Mouse (Mus musculus) spleen, adult 2 months (tissue): ENCODE measurements around the gene Capg. TPM values are rescaled to one million over a fixed set of nuclear protein-coding genes. Genes with fewer than 3 reads are reported as not detected.

Source experiments
- DNase-seq, 2 experiments: peaks; one replicate each; pipeline versions ENCODE4 v3.0.0 to v3.0.0-alpha.2; 2012 to 2021; ENCODE audit warnings: low spot score in 2 of 2, low read depth in 1 of 2
- H3K27ac ChIP-seq: fragments of 200-500 bp; 2 replicates; pipeline ENCODE4 v1.5.1; 2012; ENCODE audit warnings: low read length, inconsistent platforms; ENCODE audit not compliant: insufficient read depth
- H3K27me3 ChIP-seq: fragments of 200-500 bp; 2 replicates; pipeline ENCODE4 v1.6.1; 2012; ENCODE audit warnings: mild to moderate bottlenecking, moderate library complexity, low read length, inconsistent platforms; ENCODE audit not compliant: control insufficient read depth, insufficient read depth
- H3K36me3 ChIP-seq: fragments of 200-500 bp; 2 replicates; pipeline ENCODE4 v1.6.1; 2012; ENCODE audit warnings: mild to moderate bottlenecking, low read length, inconsistent platforms; ENCODE audit not compliant: control insufficient read depth, insufficient read depth
- H3K4me1 ChIP-seq: fragments of 200-500 bp; 2 replicates; pipeline ENCODE4 v1.6.1; 2011; ENCODE audit warnings: inconsistent platforms; ENCODE audit not compliant: control insufficient read depth, insufficient read depth, insufficient read length
- H3K4me3 ChIP-seq: fragments of 200-500 bp; 2 replicates; pipeline ENCODE4 v1.5.1; 2011; ENCODE audit warnings: mild to moderate bottlenecking, inconsistent platforms; ENCODE audit not compliant: insufficient read depth, insufficient read length; ENCODE audit errors: extremely low read depth
- CTCF ChIP-seq: fragments of 200-500 bp; IDR thresholded peaks from 2 replicates; pipeline ENCODE4 v1.5.1; 2011; ENCODE audit warnings: mild to moderate bottlenecking, inconsistent platforms; ENCODE audit not compliant: insufficient read depth, insufficient read length, insufficient replicate concordance; ENCODE audit errors: extremely low read depth
- POLR2A ChIP-seq: fragments of 200-500 bp; IDR thresholded peaks from 2 replicates; pipeline ENCODE4 v1.6.1; 2011; ENCODE audit warnings: low read depth, low read length, inconsistent platforms
- WGBS: fragments of 180-500 bp; shearing (Covaris S2); methylation state at CpG from one replicate; pipeline ENCODE4 v1.1.7; 2018; 5-methylcytosine and 5-hydroxymethylcytosine counted together
- polyA plus RNA-seq: library from polyadenylated mRNA; depleted of rRNA; stranded (reverse); fragments of >200 nt; gene quantifications from 2 replicates; pipeline ENCODE4 v1.2.3, GENCODE M21; 2012

The Capg gene
- polyA plus RNA-seq, 1 experiment: 130 TPM

DNA sequence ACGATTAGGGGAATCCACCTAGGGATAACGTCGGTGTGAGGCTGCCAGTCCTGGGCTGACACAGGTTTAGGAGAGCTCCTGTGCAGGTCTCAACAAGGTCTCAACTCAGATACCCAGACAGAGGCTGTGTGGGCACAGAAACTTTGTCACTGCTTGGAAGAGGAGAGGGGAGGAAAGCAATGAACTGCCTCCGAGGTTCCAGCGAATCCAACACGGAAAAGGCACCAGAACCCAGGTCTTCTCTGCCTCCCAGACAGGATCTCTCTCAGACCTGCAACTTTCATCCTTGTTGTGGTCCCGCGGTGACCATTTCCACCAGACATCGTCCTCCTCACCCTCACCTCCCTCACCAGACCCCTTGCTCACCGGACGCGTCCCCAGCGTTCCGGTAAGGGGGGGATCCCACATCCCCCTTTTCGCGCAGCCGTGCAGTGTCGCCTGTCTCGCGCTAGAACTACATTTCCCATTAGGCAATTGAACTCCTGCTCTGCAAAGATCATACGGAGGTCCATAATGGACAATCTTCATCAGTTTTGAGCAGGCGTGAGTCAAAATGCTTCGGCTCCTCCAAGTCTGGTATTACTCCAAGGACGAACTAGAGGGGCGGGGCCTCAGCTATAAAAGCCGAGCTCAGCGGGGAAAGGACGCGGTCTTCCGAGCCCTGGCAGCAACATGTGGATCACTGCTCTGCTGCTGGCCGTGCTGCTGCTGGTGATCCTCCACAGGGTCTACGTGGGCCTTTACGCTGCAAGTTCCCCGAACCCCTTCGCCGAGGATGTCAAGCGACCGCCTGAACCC is 54.0 kb downstream of the Capg start, which contains the start of the genes Elmod3 and Retsat:
Gene Elmod3, minus strand, starts transcription at position 458 of the 798 bp plus-strand sequence.
Gene Retsat, plus strand, starts transcription at position 520 of the 798 bp plus-strand sequence.
- TF ChIP-seq CTCF: no peak
- TF ChIP-seq POLR2A: no peak
- peaks cover 6% of the 10 kb centered on the region; the same call in 1 of the 2 replicates for H3K4me1 ChIP-seq
- no peaks in the 10 kb centered on the region for H3K27me3 ChIP-seq
- H3K36me3 ChIP-seq: no peaks in the 10 kb centered on the region
- 1% methylated on average over 38 of the region's 38 CpGs for WGBS
- peak within 1 kb of the TSS; percentile 64 for H3K27ac ChIP-seq
- H3K4me3 ChIP-seq: peak within 1 kb of the TSS; percentile 77
- DNase-seq: peak; percentile 73 to 81

- Histone ChIP-seq H3K4me3 (peak overlapping the region; percentile 77), H3K4me1 (peaks cover 6% of the 10 kb centered on the region; the same call in 1 of the 2 replicates), H3K36me3 (no peaks in the 10 kb centered on the region), H3K27me3 (no peaks in the 10 kb centered on the region), H3K27ac (peak overlapping the region; percentile 47)
- 56% methylated on average over 12 of the region's 12 CpGs for WGBS
- DNase-seq: no peak
- TF ChIP-seq POLR2A: no peak
- no peak for TF ChIP-seq CTCF
Observed at GRCm38 (mm10) chr6:72598791-72599557, 54.8 kb downstream of the Capg start.

GRCm38 (mm10) chr6:72600216-72600615 is 56.0 kb downstream of the Capg start:
- TF ChIP-seq CTCF (no peak), POLR2A (no peak)
- H3K4me1 ChIP-seq: peaks cover 6% of the 10 kb centered on the region; the same call in 1 of the 2 replicates
- DNase-seq: no peak
- no peaks in the 10 kb centered on the region; the same call in 1 of the 2 replicates for H3K36me3 ChIP-seq
- no peaks in the 10 kb centered on the region for H3K27me3 ChIP-seq
- WGBS: 86% methylated on average over 6 of the region's 6 CpGs
- H3K27ac ChIP-seq: no peak overlapping the region
- H3K4me3 ChIP-seq: no peak overlapping the region

DNA sequence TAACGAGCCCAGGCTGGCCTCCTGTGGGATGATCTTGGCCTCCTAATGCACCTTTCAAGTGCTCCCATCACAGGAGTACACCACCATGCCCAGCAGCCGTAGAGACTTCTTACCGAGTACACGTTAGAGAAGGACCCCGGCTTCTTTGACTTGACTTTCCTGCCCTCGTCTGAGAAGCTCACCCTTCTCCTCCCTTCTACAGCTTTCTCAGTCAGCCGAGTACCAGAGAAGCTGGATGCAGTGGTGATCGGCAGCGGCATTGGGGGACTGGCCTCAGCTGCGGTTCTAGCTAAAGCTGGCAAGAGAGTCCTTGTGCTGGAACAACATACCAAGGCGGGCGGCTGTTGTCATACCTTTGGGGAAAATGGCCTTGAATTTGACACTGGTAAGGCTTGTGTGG is 56.6 kb downstream of the Capg start:
- Histone ChIP-seq H3K4me3 (no peak overlapping the region), H3K27ac (no peak overlapping the region), H3K27me3 (no peaks in the 10 kb centered on the region), H3K36me3 (peaks cover 2% of the 10 kb centered on the region; the same call in 1 of the 2 replicates), H3K4me1 (peaks cover 6% of the 10 kb centered on the region; the same call in 1 of the 2 replicates)
- TF ChIP-seq POLR2A (no peak), CTCF (no peak)
- DNase-seq: no peak
- 93% methylated on average over 12 of the region's 12 CpGs for WGBS

GRCm38 (mm10) chr6:72601732-72602131 is 57.5 kb downstream of the Capg start:
- Histone ChIP-seq H3K36me3 (peaks cover 8% of the 10 kb centered on the region), H3K4me3 (no peak overlapping the region), H3K27me3 (no peaks in the 10 kb centered on the region), H3K4me1 (peaks cover 6% of the 10 kb centered on the region; the same call in 1 of the 2 replicates), H3K27ac (no peak overlapping the region)
- DNase-seq: peak; percentile 63 to 84
- WGBS: 7% methylated on average over 1 of the region's 1 CpGs
- TF ChIP-seq POLR2A: no peak
- TF ChIP-seq CTCF: peak; percentile 81; the same call in 1 of the 2 replicates

DNA sequence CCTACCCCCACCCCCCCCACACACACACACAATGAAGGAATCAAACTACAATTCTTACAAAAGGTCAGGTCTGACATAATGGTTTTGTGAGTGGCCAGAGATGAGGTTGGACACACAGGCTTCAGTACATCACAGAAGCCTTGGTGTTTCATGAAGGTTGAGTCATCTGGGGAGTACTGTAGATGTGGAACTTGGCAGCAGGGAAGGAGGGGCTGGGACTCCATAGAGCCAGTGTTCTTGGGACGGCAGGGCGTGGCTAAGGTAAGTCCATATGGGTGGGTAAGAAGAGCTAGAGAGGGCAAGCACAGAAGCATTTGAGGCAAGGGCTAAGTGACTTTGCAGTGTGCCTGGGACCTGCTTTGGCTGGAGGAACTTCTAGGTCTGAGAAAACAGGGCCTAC is 59.9 kb downstream of the Capg start:
- no peaks in the 10 kb centered on the region for H3K27me3 ChIP-seq
- H3K27ac ChIP-seq: no peak overlapping the region
- H3K4me1 ChIP-seq: no peaks in the 10 kb centered on the region
- no peak overlapping the region for H3K4me3 ChIP-seq
- no peak for DNase-seq
- 90% methylated on average over 2 of the region's 2 CpGs for WGBS
- TF ChIP-seq POLR2A: no peak
- no peak for TF ChIP-seq CTCF
- peaks cover 18% of the 10 kb centered on the region for H3K36me3 ChIP-seq
